Mouse (Mus musculus) T-cell, adult 2 months (primary cell): ENCODE results near the gene Kcnk13.

Experiments
- DNase-seq: peaks from one replicate; pipeline ENCODE4 v3.0.0; 2022; ENCODE audit warnings: low spot score

The Kcnk13 gene

DNA sequence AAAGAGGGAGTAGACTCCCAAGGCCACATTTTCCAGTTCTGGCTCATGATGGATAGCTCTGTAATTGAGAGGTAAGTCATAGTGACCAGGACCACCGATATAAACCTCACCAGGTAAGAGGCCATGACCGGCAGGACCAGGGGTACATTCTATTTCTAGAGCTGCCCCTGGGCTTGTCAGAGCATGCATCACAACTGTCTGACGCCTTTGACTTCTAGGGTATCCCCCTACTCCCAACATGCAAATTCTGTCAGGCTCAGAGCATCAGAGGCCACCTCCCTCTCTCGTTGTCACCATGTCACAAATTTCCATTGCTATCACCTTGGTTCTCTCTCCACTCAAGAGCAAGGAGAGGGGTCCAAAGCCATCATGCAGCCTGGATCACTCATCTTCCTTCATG, 126.5 kb downstream of the Kcnk13 start:
- DNase-seq: no peak

DNA sequence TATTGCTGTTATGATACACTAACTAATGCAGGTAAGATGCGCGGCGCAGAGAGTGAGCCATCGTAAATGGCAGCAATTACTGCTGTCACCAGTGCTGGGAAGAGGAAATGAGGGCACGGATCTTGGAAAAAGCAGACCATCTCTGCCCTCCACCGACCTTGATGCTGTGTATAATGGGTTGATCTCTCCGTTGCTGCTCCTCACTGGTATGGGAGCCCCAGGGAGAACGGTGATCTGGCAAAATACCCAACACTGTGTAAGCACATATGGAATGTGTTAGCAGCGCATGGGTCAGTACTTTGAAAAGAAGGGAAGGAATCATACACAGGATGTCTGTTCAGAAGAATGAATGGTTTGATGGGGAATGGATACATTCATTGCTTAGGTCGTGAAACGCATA, 128.7 kb downstream of the Kcnk13 start:
- no peak for DNase-seq

DNA sequence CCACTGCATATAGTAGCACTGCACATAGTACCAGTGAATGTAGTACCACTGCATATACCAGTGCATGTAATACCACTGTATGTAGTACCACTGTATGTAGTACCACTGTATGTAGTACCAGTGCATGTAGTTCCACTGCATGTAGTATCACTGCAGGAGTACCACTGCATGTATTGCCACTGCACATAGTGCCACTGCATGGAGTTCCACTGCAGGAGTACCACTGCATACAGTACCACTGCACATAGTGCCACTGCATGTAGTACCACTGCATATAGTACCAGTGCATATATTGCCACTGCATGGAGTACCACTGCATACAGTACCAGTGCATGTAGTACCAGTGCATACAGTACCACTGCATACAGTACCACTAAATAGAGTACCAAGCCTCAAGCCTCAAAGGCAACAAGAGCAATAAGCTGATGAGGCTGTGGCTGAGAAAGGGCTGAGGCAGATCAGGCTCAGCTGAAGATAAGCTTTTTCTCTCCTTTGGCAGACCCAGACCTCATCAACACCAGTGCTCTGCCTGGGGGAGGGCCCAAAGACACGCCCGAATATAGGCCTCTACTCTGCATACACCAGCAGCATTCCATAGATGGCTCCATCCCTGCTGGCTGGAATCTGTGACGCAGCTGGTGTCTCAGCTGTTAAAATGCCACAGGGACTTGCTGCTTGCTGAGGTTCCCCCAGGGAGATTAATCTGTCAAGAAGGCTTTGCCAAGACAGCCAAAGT, 135.8 kb downstream of the Kcnk13 start:
- DNase-seq: no peak

DNA sequence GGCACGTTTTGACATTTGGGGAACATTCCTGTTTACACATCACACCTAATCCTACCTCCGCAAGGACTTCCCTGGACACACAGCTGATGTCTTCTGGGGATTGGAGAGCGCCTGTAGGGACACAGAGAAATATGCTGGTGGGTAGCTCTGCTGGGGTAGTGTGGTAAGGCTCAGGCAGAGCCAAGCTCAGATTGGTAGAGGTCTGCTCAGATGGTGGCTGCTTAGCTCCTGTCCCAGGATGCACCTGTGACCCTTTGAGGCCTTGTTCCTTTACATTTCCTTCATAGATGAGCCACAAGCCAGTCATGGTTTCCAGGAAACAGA, 136.4 kb downstream of the Kcnk13 start:
- no peak for DNase-seq

DNA sequence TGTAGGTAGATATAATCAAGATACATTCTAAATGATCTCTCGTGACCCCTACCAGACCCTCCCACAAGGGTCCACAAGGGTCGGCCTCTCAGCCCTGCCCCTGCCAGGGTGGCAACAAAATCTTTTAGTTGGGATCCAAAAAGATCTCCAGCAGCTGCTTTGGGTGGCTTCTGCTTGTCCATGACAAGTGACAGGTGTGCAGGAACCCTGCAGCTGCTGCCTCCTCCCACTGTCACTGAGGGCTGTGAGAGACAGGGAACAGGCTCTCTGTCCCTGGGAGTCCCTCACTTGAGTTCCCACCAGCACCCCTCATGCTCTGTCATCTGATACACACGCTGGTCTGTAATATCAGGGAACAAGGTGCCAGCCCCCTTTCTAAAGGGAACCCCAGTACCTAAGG, 137.4 kb downstream of the Kcnk13 start:
- DNase-seq: no peak

DNA sequence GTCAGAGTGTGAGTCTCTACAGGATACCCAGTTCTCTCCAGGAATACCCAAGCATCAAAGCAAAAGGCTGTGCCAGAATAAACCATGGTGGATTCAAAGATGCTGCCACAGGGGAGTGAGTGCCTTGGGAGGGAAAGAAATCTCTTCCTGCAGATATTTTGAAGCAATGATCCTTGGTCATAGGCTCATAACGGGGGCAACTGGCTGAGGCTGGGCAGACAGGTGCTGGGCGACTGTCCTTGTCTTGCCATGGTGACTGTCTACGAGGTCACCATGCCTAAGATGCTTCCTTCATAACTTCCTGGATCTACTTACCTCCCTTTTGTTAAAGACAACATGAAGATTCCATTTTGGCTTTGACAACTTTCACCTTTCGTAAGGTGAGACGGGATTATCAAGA, 140.2 kb downstream of the Kcnk13 start:
- DNase-seq: no peak

DNA sequence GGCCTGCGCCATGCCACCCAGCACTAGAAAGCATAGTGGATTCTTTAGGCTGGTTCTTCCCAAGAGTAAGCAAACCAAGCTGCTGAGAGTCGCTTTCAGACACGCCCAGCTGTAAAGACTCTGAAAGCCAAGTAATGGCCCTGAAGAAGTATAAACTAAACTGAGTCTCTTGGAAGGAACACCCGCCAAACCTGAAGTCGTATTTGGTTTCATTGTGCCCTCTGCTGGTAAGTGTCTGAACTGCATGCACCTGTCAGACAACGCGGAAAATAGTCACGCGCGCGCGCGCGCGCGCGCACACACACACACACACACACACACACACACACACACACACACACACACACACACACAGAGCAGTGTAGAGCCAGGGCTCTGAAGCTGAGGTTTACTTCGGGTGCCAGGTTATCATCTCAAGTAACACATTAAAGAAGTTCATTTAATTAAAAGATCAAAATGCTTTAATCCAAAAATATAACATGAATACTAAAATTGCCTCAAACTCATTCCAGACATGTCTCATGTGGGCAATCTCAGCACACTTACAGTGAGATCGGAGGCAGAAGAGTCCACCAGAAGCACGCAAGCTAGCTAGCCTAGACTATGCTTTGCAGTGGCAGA, 142.1 kb downstream of the Kcnk13 start:
- peak; percentile 73 for DNase-seq

DNA sequence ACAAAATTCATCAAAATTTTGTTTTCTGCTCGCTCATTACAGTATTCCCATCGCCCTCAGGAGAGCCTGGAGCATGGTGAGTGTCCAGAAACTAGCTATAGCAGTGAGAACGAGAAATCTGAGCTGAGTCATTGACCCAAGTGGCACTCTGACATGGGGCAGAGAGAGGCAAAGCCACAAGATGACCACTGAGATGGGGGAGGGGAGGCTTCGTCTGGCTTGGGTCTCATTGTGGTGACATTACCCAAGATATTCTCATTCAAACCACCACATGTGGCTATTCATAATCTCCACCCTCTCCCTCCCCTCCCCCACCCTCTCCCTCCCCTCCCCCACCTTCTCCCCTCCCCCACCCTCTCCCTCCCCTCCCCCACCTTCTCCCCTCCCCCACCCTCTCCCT, 143.1 kb downstream of the Kcnk13 start:
- DNase-seq: no peak

DNA sequence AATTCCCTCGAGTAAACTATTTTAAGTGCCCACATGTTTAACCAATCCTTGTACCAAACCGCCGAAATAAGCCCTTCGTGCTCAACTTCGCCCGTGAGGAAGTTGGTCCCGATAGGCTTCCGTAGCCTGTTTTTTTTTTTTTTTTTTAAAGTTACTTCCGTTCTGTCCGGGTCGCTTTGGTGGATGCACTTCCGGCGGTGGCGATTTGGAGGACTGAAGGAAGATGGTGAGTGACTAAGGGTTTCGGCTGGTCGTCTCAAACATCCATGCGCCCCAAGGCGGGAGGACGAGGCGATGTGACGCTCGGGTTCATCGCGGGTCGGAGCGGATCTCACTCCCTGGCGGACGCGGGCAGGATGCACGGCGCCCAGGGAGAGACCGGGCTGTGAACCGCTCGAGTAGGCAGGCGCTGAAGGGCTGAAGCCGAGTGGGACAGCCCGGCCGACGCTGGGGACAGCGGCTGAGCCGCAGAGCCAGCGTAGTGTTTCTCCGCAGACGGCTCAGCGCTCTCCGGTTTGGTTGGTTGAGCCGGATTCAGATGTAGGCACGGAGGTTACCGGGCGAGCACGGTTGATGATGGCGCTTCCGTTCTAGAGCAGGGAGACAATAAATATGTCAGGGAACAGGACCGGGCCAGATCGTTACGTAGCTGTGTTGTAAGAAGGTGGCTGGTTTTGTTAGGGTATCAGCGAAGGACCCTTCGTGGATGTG, 145.8 kb downstream of the Kcnk13 start, which contains the start of gene Psmc1:
TSS of gene Psmc1 (plus strand) at position 169 of the 711 bp plus-strand sequence.
- peak; percentile 81 for DNase-seq
